Mouse (Mus musculus) hematopoietic stem cell, adult 5-6 weeks (primary cell): ENCODE results near the gene Ss18l1. TPM values are rescaled to one million over a fixed set of nuclear protein-coding genes. Genes with fewer than 3 reads are reported as not detected.

Experiments used
- ATAC-seq, 2 experiments: fragments of 125-278 bp in 1 of 2; replicated peaks in 1 of 2; 2 replicates each; pipeline ENCODE4 v1.8.0; 2016 to 2017; ENCODE audit warnings: inconsistent platforms in 2 of 2, mild to moderate bottlenecking in 2 of 2, moderate number of reproducible peaks in 2 of 2, low read depth in 1 of 2, moderate TSS enrichment in 1 of 2; ENCODE audit not compliant: low FRiP score in 2 of 2, poor library complexity in 2 of 2, severe bottlenecking in 2 of 2, insufficient read depth in 1 of 2, low TSS enrichment in 1 of 2
- total RNA-seq: library from RNA; stranded (forward); fragments of 172-1452, 232-1000 nt; gene quantifications from 2 replicates; pipeline ENCODE4 v1.2.3, GENCODE M21; 2017

Ss18l1 gene
- total RNA-seq, 1 experiment from 2014 or later: 4.4 TPM

DNA sequence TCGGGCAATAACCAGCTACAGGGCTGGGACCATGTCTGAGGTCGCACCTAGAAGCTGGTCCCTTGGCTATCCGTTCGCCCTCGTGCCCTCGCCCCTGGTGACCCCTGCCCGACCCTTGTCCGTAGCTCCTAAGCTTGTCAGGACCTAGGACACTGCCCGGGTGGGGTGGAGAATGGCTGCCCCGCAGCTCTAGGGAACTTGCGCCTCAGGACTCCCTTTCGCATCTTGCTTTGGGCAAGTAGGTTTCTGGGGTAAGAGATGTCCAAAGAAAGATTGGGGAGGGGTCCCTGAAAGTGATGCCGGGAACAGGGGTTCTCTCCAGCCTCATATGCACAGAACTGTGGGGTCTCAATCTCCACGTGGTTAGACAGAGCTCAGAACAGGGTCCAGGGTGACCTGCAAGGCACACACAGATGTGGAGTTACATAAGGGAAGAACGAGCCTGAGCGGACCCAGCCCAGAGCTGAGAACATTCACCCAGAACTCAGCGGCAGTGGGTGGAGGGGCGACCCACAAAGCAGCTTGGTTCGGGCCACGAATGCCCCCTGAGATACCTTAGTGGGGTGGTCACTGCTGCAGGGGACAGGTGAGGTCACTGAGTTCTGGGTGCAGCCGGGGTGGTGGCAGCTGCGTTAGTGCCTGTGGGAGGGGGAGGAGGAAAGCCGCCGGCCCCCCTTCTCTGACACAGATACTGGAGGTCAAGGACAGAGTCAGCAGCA is 62.5 kb downstream of the Ss18l1 start:
- ATAC-seq: peak; percentile 4 to 33; a peak in 1 of 4 replicates

DNA sequence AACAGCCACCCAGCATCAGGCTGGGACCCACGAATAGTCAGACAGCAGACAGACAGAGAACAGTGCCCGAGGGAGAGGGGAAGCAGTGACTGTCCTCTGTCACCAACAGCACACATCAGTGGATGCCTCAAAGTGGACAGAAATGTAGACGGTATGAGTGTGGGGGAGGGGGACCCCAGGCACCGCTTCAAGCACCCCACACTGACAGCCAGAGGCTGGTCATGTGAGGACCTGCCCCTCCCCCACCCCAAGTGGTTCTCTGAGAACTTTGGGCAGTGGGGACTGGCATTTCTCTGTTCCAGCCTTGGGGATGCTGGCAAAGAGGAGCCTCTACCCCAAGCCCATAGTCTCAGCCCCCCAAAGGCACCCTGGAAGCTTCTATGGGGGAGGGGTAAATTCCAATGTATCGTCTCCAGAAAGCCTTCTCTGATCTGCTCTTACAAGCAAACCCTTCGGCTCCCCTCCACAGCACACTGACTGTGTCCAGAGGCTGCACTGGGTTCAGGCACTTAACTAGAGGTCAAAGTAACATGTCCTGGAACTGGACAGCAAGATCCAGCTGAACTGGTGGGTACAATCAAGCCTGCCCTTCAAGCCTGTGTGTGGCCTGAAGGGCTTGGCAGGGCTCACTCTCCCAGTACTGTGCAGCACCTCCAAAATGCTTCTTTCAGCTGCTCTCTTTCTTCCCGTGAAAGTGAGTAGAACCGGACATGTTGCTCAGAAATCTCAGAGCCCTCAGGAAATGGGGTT is 63.3 kb downstream of the Ss18l1 start:
- ATAC-seq: no peak

DNA sequence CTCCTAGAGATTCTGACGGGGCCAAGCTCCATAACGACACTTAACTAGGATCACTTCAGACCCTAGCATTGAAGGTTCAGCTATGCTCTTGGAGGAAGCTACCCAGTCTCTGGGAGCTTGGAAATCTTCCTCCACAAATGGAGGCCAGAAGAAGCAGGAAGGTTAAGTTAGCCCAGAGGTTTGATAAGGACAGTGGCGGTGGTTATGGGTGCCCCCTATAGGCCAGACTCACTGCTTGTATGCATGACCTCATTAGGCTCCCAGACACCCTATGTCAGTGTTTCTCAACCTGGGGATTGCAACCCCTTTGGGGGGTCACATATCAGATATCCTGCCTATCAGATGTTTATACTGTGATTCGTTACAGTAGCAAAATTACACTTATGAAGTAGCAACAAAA is 64.8 kb downstream of the Ss18l1 start:
- ATAC-seq: no peak; a peak in 1 of 4 replicates

- no peak for ATAC-seq
Observed at GRCm38 (mm10) chr2:180108285-180108684, 66.0 kb downstream of the Ss18l1 start.

GRCm38 (mm10) chr2:180113909-180114890 is 71.9 kb downstream of the Ss18l1 start:
- no peak for ATAC-seq

DNA sequence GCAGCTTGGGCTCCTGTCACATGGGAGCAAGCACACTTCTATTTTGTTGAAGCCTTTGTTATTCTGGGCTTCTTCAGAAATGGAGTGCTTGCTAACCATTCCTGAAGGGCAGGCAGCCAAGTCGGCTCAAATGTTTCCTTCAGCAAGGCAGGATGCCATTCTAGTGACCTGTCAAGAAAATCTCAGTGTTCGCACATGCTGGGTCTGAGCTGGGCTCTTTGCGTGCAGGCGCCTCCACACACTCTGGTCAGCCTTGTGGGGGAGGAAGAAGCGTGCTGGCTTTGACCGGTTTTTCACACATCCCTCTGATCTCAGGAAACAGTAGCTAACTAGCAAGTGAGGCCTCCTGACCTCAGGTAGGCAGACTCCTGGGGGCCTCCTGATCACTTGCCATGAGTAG is 73.0 kb downstream of the Ss18l1 start:
- ATAC-seq: no peak

GRCm38 (mm10) chr2:180116081-180116493 is 73.8 kb downstream of the Ss18l1 start:
- ATAC-seq: no peak

GRCm38 (mm10) chr2:180116741-180117484 is 74.6 kb downstream of the Ss18l1 start:
- no peak for ATAC-seq

- peak in 1 of 2 experiments; percentile 5; a peak in 1 of 4 replicates for ATAC-seq
Observed at GRCm38 (mm10) chr2:180117485-180118194, 75.3 kb downstream of the Ss18l1 start.

- peak; percentile 94 to 98 for ATAC-seq
Observed at GRCm38 (mm10) chr2:180118661-180119438, 76.5 kb downstream of the Ss18l1 start, which contains the start of gene Osbpl2. Osbpl2 (plus strand) TSS chr2:180119306.

Other genes with a start within 250 kb of the Ss18l1 start
- 20.1 and 20.9 TPM in 2 replicates for gene Taf4, start 65.9 kb upstream of the Ss18l1 start, total RNA-seq
- gene Lsm14b, start 17.5 kb upstream of the Ss18l1 start, total RNA-seq: 40.8 and 47.7 TPM in 2 replicates
- 301 and 338 TPM in 2 replicates for gene Psma7, start 76 bp upstream of the Ss18l1 start, total RNA-seq
- gene Mtg2, start 28.1 kb downstream of the Ss18l1 start, total RNA-seq: 17.3 and 22.5 TPM in 2 replicates
- not detected in 2 replicates for gene Hrh3, start 62.0 kb downstream of the Ss18l1 start, total RNA-seq
- gene Osbpl2, start 76.8 kb downstream of the Ss18l1 start, total RNA-seq: 35.1 and 36.2 TPM in 2 replicates
- gene Adrm1, start 129.0 kb downstream of the Ss18l1 start, total RNA-seq: 35.0 and 45.6 TPM in 2 replicates
- gene Lama5, start 183.3 kb downstream of the Ss18l1 start, total RNA-seq: 0.20 and 1.9 TPM in 2 replicates
- gene Rps21, start 214.9 kb downstream of the Ss18l1 start, total RNA-seq: 2,895 and 4,157 TPM in 2 replicates
- gene Cables2, start 231.0 kb downstream of the Ss18l1 start, total RNA-seq: 9.8 and 16.8 TPM in 2 replicates
- gene Rbbp8nl, start 247.4 kb downstream of the Ss18l1 start, total RNA-seq: not detected in 2 replicates